Mouse (Mus musculus) embryonic facial prominence, embryonic 10.5 days (tissue): ENCODE data around the gene Ccdc190. TPM values are rescaled to one million over a fixed set of nuclear protein-coding genes. Genes with fewer than 3 reads are reported as not detected.

Experiments
- DNase-seq: peaks from one replicate; pipeline ENCODE4 v3.0.0-alpha.2; 2017; ENCODE audit warnings: low spot score
- H3K27ac ChIP-seq: fragments of 300-500 bp; sonication (generic); replicated peaks from 2 replicates; pipeline ENCODE4 v1.5.1; 2016; ENCODE audit warnings: mild to moderate bottlenecking
- H3K27me3 ChIP-seq: fragments of 300-500 bp; sonication (generic); replicated peaks from 2 replicates; pipeline ENCODE4 v1.6.1; 2016; ENCODE audit warnings: low read depth, mild to moderate bottlenecking; ENCODE audit not compliant: poor library complexity, severe bottlenecking
- H3K36me3 ChIP-seq: fragments of 300-500 bp; sonication (generic); replicated peaks from 2 replicates; pipeline ENCODE4 v1.6.1; 2016; ENCODE audit warnings: mild to moderate bottlenecking, moderate library complexity
- H3K4me1 ChIP-seq: fragments of 300-500 bp; sonication (generic); 2 replicates; pipeline ENCODE4 v1.6.1; 2016
- H3K4me3 ChIP-seq: fragments of 300-500 bp; sonication (generic); 2 replicates; pipeline ENCODE4 v1.5.1; 2016; ENCODE audit warnings: mild to moderate bottlenecking, moderate library complexity
- H3K9me3 ChIP-seq: fragments of 300-500 bp; sonication (generic); 2 replicates; pipeline ENCODE4 v1.6.1; 2016; ENCODE audit warnings: mild to moderate bottlenecking
- WGBS: fragments of 180-500 bp; shearing (Covaris S2); methylation state at CpG from one replicate; pipeline ENCODE4 v1.1.7; 2016; 5-methylcytosine and 5-hydroxymethylcytosine counted together
- polyA plus RNA-seq: library from polyadenylated mRNA; unstranded; fragments of >200 nt; fragmentation: Nextera tagmentation; extraction: Ambion mirVana; gene quantifications from 2 replicates; pipeline ENCODE4 v1.2.1, GENCODE M21; 2016

The Ccdc190 gene
- polyA plus RNA-seq: not detected in 2 replicates

DNA sequence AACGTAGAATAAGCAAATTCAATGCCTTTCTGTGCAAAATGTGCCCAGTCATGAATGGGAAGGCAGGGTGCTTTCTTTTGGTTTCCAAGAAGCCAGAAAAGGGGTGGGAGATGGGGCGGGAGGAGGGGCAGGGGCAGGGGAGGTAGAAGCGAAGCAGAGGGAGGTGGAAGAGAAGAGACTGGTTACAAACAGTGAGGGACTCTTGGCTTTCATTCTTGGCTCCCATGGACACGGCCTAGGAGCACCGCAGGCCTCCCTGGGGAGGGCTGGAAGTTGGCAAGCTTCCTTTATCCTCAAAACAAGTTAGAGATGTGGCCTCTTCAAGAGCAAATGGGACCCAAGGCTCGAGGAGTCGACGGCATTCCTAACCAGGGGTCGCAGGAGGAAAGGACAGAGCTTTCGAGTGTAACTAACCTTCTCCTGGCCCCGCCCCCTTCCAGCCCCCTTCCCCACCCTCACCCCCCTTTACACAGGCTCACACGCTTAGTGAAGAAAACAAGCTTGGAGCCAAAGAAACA lies at the start of gene Ccdc190:
Gene Ccdc190 (plus strand): TSS at position 195 of the 518 bp plus-strand sequence.
- peak; percentile 21 for DNase-seq
- peak within 1 kb of the TSS; percentile 24; the same call in 1 of the 2 replicates for H3K27ac ChIP-seq

DNA sequence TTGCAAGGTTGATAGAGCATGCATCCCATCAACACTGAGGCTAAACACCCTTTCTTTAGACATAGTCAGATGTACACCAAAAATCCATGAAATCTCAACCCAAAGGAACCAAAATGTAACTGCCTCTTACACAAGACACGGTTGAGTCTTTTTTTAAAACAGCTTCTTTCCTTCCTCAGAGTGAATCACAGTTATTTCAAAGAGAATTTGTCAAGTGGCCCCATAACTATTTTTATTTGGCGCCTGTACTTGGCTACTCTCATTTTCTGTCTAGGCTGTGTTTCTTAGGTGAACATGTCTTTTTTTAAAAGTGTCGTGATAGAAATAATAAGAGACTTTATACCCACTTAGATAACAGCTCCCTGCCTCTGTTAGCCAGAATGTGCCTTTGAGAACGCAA lies 49.4 kb upstream of the Ccdc190 start:
- Histone ChIP-seq H3K36me3 (no peaks in the 10 kb centered on the region), H3K27ac (no peak overlapping the region), H3K9me3 (no peaks in the 10 kb centered on the region), H3K27me3 (no peaks in the 10 kb centered on the region), H3K4me3 (no peak overlapping the region), H3K4me1 (no peaks in the 10 kb centered on the region)
- DNase-seq: no peak
- 89% methylated on average over 4 of the region's 4 CpGs for WGBS

More for the DNA sequence above, at the start of gene Ccdc190:
- Histone ChIP-seq H3K9me3 (no peaks in the 10 kb centered on the region), H3K36me3 (no peaks in the 10 kb centered on the region), H3K27me3 (0 out of 2 replicates have a peak, but pooled peaks cover 8% of the 10 kb centered on the region), H3K4me3 (peak within 1 kb of the TSS; percentile 32; the same call in 1 of the 2 replicates), H3K4me1 (peaks cover 9% of the 10 kb centered on the region)
- 20% methylated on average over 12 of the region's 12 CpGs for WGBS

DNA sequence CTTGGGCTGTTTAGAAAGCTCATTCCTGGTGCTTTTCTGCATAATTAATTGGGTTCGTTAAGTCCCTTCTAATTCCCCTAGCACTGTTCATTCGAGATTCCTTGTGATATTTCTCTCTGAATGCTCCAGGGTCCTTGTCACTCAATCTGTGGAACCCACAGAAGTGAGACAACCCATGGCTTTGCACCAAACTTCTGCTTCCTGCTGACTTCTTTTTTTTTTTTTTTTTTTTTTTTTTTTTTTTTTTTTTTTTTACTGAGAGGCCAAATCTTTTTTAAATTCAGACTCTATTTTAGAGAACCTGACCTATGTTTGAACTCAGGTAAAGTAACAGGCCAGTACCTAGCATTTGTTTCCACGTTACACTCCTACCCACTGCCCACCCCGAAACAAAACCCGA lies 48.3 kb upstream of the Ccdc190 start:
- Histone ChIP-seq H3K27ac (no peak overlapping the region), H3K36me3 (no peaks in the 10 kb centered on the region), H3K4me3 (no peak overlapping the region), H3K27me3 (no peaks in the 10 kb centered on the region), H3K4me1 (no peaks in the 10 kb centered on the region), H3K9me3 (no peaks in the 10 kb centered on the region)
- WGBS: 84% methylated on average over 5 of the region's 5 CpGs
- DNase-seq: no peak

- Histone ChIP-seq H3K4me3 (no peak overlapping the region), H3K27me3 (no peaks in the 10 kb centered on the region), H3K36me3 (no peaks in the 10 kb centered on the region), H3K9me3 (no peaks in the 10 kb centered on the region), H3K27ac (no peak overlapping the region), H3K4me1 (no peaks in the 10 kb centered on the region)
- DNase-seq: no peak
- WGBS: 89% methylated on average over 5 of the region's 5 CpGs
These were observed 45.3 kb upstream of the Ccdc190 start for GRCm38 (mm10) chr1:169883081-169883565.

GRCm38 (mm10) chr1:169889250-169889649 lies 39.2 kb upstream of the Ccdc190 start:
- Histone ChIP-seq H3K4me1 (no peaks in the 10 kb centered on the region), H3K9me3 (no peaks in the 10 kb centered on the region), H3K27me3 (no peaks in the 10 kb centered on the region), H3K4me3 (no peak overlapping the region), H3K36me3 (no peaks in the 10 kb centered on the region), H3K27ac (no peak overlapping the region)
- WGBS: 79% methylated on average over 2 of the region's 2 CpGs
- no peak for DNase-seq

DNA sequence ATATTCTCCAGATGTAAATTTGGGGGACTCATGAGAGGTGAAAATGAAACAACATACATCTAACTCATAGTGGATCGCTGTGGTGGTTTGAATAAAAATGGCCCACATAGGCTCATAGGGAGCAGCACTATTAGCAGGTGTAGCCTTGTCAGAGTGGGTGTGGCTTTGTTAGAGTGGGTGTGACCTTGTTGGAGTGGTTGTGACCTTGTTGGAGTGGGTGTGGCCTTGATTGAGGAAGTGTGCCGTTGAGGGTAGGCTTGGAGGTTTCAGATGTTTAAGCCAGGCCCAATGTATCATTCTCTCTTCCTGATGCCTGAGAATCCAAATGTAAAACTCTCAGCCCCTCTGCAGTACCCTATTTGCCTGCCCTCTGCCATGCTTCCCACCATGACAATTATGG lies 34.5 kb upstream of the Ccdc190 start:
- no peaks in the 10 kb centered on the region for H3K27me3 ChIP-seq
- no peaks in the 10 kb centered on the region for H3K4me1 ChIP-seq
- H3K9me3 ChIP-seq: no peaks in the 10 kb centered on the region
- H3K4me3 ChIP-seq: no peak overlapping the region
- no peaks in the 10 kb centered on the region for H3K36me3 ChIP-seq
- no peak overlapping the region for H3K27ac ChIP-seq
- 87% methylated on average over 2 of the region's 2 CpGs for WGBS
- no peak for DNase-seq

DNA sequence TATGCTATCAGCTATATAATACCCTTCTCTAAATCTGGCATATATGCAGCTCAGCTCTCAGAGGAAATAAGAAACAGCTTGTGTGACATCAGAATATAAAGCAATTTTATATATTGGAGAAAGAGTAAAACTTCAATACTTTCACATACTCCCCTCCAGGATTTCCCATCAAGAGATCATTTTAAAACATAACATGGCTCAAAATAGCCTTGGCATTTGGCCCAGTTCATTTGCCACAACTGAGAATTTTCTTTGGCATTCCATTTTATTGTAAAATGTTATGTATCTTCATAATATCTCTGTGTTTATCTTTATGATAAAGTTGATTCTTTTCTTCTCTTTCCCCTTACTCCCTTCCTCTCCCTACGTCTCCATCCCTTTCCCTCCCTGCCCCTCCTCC lies 32.8 kb upstream of the Ccdc190 start:
- DNase-seq: no peak
- H3K4me3 ChIP-seq: no peak overlapping the region
- no peaks in the 10 kb centered on the region for H3K27me3 ChIP-seq
- no peaks in the 10 kb centered on the region for H3K9me3 ChIP-seq
- H3K36me3 ChIP-seq: no peaks in the 10 kb centered on the region
- WGBS: 81% methylated on average over 1 of the region's 1 CpGs
- H3K4me1 ChIP-seq: no peaks in the 10 kb centered on the region
- H3K27ac ChIP-seq: no peak overlapping the region

- no peaks in the 10 kb centered on the region for H3K4me1 ChIP-seq
- no peaks in the 10 kb centered on the region for H3K9me3 ChIP-seq
- H3K27ac ChIP-seq: no peak overlapping the region
- no peaks in the 10 kb centered on the region for H3K36me3 ChIP-seq
- WGBS: 65% methylated on average over 1 of the region's 1 CpGs
- no peak for DNase-seq
- no peak overlapping the region for H3K4me3 ChIP-seq
- no peaks in the 10 kb centered on the region for H3K27me3 ChIP-seq
These were observed 30.5 kb upstream of the Ccdc190 start for GRCm38 (mm10) chr1:169897916-169898315.

DNA sequence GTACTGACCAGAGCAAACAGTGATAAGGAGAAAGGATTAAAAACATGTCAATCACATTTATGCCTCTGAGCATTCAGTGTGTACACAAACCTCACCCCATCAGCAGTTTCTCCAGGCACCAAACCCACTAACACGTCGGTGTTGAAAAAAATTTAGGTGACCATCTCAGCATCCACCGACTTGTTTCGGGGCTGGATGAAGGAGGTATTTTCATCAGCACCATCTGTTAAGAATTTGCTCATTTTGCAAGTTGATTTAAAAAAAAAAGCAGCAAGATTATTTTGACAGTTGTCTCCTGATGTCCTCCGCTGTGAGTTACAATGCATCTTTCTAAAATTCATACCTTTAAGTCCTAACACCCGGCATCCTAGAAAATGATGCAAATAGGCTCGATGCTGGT lies 29.8 kb upstream of the Ccdc190 start:
- Histone ChIP-seq H3K27ac (no peak overlapping the region), H3K9me3 (no peaks in the 10 kb centered on the region), H3K27me3 (no peaks in the 10 kb centered on the region), H3K4me1 (no peaks in the 10 kb centered on the region), H3K36me3 (no peaks in the 10 kb centered on the region), H3K4me3 (no peak overlapping the region)
- DNase-seq: no peak
- 83% methylated on average over 7 of the region's 7 CpGs for WGBS

GRCm38 (mm10) chr1:169900771-169901336 lies 27.6 kb upstream of the Ccdc190 start:
- H3K9me3 ChIP-seq: no peaks in the 10 kb centered on the region
- H3K27me3 ChIP-seq: no peaks in the 10 kb centered on the region
- H3K36me3 ChIP-seq: no peaks in the 10 kb centered on the region
- H3K27ac ChIP-seq: no peak overlapping the region
- no peak overlapping the region for H3K4me3 ChIP-seq
- DNase-seq: no peak
- 90% methylated on average over 3 of the region's 3 CpGs for WGBS
- no peaks in the 10 kb centered on the region for H3K4me1 ChIP-seq

GRCm38 (mm10) chr1:169909163-169909562 lies 19.3 kb upstream of the Ccdc190 start:
- no peaks in the 10 kb centered on the region for H3K27me3 ChIP-seq
- H3K36me3 ChIP-seq: no peaks in the 10 kb centered on the region
- no peak for DNase-seq
- H3K27ac ChIP-seq: no peak overlapping the region
- 87% methylated on average over 5 of the region's 5 CpGs for WGBS
- no peak overlapping the region for H3K4me3 ChIP-seq
- H3K9me3 ChIP-seq: no peaks in the 10 kb centered on the region
- H3K4me1 ChIP-seq: peaks cover 19% of the 10 kb centered on the region

DNA sequence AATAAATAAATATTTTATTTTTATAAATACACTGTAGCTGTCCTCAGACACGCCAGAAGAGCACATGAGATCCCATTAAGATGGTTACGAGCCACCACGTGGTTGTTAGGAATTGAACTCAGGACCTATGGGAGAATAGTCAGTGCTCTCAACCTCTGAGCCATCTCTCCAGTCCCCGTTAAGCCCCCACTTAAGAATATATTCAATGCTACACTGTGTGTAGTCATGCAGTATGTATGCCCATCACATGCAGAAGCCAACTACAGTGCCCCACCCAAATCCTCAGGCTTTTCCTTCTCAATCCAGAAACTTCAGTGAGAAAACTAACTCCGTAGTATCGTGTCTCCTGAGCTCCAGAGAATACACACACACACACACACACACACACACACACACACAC lies 18.8 kb upstream of the Ccdc190 start:
- Histone ChIP-seq H3K9me3 (no peaks in the 10 kb centered on the region), H3K27ac (no peak overlapping the region), H3K4me3 (no peak overlapping the region), H3K27me3 (no peaks in the 10 kb centered on the region), H3K36me3 (no peaks in the 10 kb centered on the region), H3K4me1 (peaks cover 19% of the 10 kb centered on the region)
- DNase-seq: no peak
- WGBS: 89% methylated on average over 6 of the region's 6 CpGs

GRCm38 (mm10) chr1:169910751-169911150 lies 17.7 kb upstream of the Ccdc190 start:
- DNase-seq: no peak
- Histone ChIP-seq H3K27me3 (no peaks in the 10 kb centered on the region), H3K9me3 (no peaks in the 10 kb centered on the region), H3K27ac (peak overlapping the region; percentile 35), H3K4me1 (peaks cover 19% of the 10 kb centered on the region), H3K4me3 (no peak overlapping the region), H3K36me3 (no peaks in the 10 kb centered on the region)
- WGBS: 86% methylated on average over 7 of the region's 7 CpGs
